Mouse (Mus musculus): Measurements from ENCODE around the gene Lst1.

- TF ChIP-seq SMC3 (IDR thresholded peaks at IDR 0.05; ENCODE audit: low read depth, low read length), result no peak
- no peak for TF ChIP-seq CTCF (conservative IDR thresholded peaks at IDR 0.05 in 1 of 2, IDR thresholded peaks at IDR 0.05 in 1 of 2; ENCODE audit: low read depth in 2 of 2, low read length in 2 of 2)
- no peak for TF ChIP-seq E2F4 (IDR thresholded peaks at IDR 0.05; ENCODE audit: insufficient replicate concordance, low read depth, low read length)
- no peak for TF ChIP-seq MAX (IDR thresholded peaks at IDR 0.05; ENCODE audit: low read length)
- no peak for TF ChIP-seq EP300 (IDR thresholded peaks at IDR 0.05; ENCODE audit: low read length)
- no peak for TF ChIP-seq TCF12 (IDR thresholded peaks at IDR 0.05; ENCODE audit: low read depth, low read length)
Measured at GRCm38 (mm10) chr17:35141971-35142370, 46.3 kb downstream of the Lst1 start.

Data from CH12.LX (cell line).